Mouse (Mus musculus) MN1 (cell line): ENCODE results near the gene Dmc1.

Experiments
- DNase-seq: peaks from one replicate; pipeline ENCODE4 v3.0.0-alpha.2; 2016; ENCODE audit warnings: low spot score

Gene Dmc1

DNA sequence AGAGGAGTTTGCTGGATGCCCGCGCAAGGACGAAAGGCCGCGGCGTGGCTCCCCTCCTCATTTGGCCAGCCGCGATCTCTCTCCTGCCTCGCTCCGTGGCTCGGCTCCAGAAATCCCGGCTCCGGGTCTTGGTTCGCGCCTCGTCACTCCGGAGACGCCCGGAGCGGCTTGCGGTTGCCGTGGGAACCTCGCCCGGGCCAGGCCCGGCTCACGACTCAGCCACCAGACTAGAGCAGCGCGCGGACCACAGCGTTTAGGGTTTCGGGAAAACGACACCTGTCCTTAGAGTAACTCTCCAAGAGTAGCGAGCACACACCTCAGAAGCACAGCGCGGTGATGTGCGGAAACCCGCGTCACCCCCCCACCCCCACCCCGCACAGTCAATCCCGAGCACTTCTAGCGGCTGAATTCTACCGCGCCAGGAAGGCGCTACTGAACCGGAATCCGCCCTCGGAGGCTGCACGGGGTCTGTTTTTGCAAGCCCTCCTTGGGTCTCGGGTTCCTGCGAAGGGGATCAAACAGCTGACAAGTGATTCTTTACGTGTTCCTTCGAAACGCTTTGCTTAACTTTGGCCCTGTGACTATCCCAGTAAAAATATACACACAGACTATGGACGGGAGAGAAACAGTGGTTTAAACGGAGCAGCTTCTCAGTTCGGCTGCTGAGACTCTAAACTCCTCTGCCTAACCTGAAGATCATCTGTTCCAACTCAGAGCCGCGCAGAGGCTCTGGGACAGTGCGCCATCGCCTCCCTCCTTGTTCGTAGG is 93.2 kb downstream of the Dmc1 start:
- DNase-seq, result peak; percentile 92
